Mouse (Mus musculus): Measurements from ENCODE around the gene Kcnj15. TPM values are rescaled to one million over a fixed set of nuclear protein-coding genes. Genes with fewer than 3 reads are reported as not detected.

The Kcnj15 gene
- polyA plus RNA-seq, 1 experiment from 2014 or later: 0.19 TPM

GRCm38 (mm10) chr16:95261807-95262206 lies 4.4 kb downstream of the Kcnj15 start:
- Histone ChIP-seq H3K4me1 (ENCODE audit: control insufficient read depth, low read depth, low read length) (no peaks in the 10 kb centered on the region), H3K36me3 (ENCODE audit: control insufficient read depth, insufficient read depth) (no peaks in the 10 kb centered on the region), H3K27ac (ENCODE audit: low read length) (no peak overlapping the region), H3K9ac (ENCODE audit: low read depth, low read length) (no peak overlapping the region), H3K4me3 (ENCODE audit: low read depth, low read length) (no peak overlapping the region), H3K4me2 (ENCODE audit: low read depth, low read length) (no peak overlapping the region), H3K27me3 (ENCODE audit: control insufficient read depth, insufficient read depth, low read depth, low read length) (no peaks in the 10 kb centered on the region; the same call in 1 of the 2 replicates), H3K9me3 (replicated peaks; ENCODE audit: control insufficient read depth, low read length) (no peaks in the 10 kb centered on the region)
- ATAC-seq (ENCODE audit: low read depth): no peak
- WGBS (ENCODE audit: insufficient replicate concordance): 50% methylated on average over 4 of the region's 4 CpGs

- Histone ChIP-seq H3K4me3 (ENCODE audit: low read depth, low read length) (no peak overlapping the region), H3K4me1 (ENCODE audit: control insufficient read depth, low read depth, low read length) (no peaks in the 10 kb centered on the region), H3K36me3 (ENCODE audit: control insufficient read depth, insufficient read depth) (no peaks in the 10 kb centered on the region), H3K9ac (ENCODE audit: low read depth, low read length) (no peak overlapping the region), H3K4me2 (ENCODE audit: low read depth, low read length) (no peak overlapping the region), H3K27me3 (ENCODE audit: control insufficient read depth, insufficient read depth, low read depth, low read length) (no peaks in the 10 kb centered on the region; the same call in 1 of the 2 replicates), H3K9me3 (replicated peaks; ENCODE audit: control insufficient read depth, low read length) (no peaks in the 10 kb centered on the region), H3K27ac (ENCODE audit: low read length) (no peak overlapping the region)
- WGBS (ENCODE audit: insufficient replicate concordance): 59% methylated on average over 15 of the region's 15 CpGs
- no peak for ATAC-seq (ENCODE audit: low read depth)
Observed at GRCm38 (mm10) chr16:95262706-95263363, 5.5 kb downstream of the Kcnj15 start.

GRCm38 (mm10) chr16:95264324-95264723 lies 7.0 kb downstream of the Kcnj15 start:
- H3K9me3 ChIP-seq (replicated peaks; ENCODE audit: control insufficient read depth, low read length): no peaks in the 10 kb centered on the region
- no peak for ATAC-seq (ENCODE audit: low read depth)
- no peaks in the 10 kb centered on the region for H3K36me3 ChIP-seq (ENCODE audit: control insufficient read depth, insufficient read depth)
- no peaks in the 10 kb centered on the region for H3K4me1 ChIP-seq (ENCODE audit: control insufficient read depth, low read depth, low read length)
- 63% methylated on average over 5 of the region's 5 CpGs for WGBS (ENCODE audit: insufficient replicate concordance)
- no peaks in the 10 kb centered on the region for H3K27me3 ChIP-seq (ENCODE audit: control insufficient read depth, insufficient read depth, low read depth, low read length)
- no peak overlapping the region for H3K9ac ChIP-seq (ENCODE audit: low read depth, low read length)
- H3K4me3 ChIP-seq (ENCODE audit: low read depth, low read length): no peak overlapping the region
- no peak overlapping the region for H3K4me2 ChIP-seq (ENCODE audit: low read depth, low read length)
- H3K27ac ChIP-seq (ENCODE audit: low read length): no peak overlapping the region

GRCm38 (mm10) chr16:95267481-95268183 lies 10.3 kb downstream of the Kcnj15 start:
- WGBS (ENCODE audit: insufficient replicate concordance): 53% methylated on average over 11 of the region's 11 CpGs
- no peaks in the 10 kb centered on the region for H3K36me3 ChIP-seq (ENCODE audit: control insufficient read depth, insufficient read depth)
- ATAC-seq (ENCODE audit: low read depth): no peak
- H3K9me3 ChIP-seq (replicated peaks; ENCODE audit: control insufficient read depth, low read length): no peaks in the 10 kb centered on the region
- no peak overlapping the region for H3K4me2 ChIP-seq (ENCODE audit: low read depth, low read length)
- H3K4me3 ChIP-seq (ENCODE audit: low read depth, low read length): no peak overlapping the region
- H3K27ac ChIP-seq (ENCODE audit: low read length): no peak overlapping the region
- H3K27me3 ChIP-seq (ENCODE audit: control insufficient read depth, insufficient read depth, low read depth, low read length): no peaks in the 10 kb centered on the region
- H3K4me1 ChIP-seq (ENCODE audit: control insufficient read depth, low read depth, low read length): no peaks in the 10 kb centered on the region
- H3K9ac ChIP-seq (ENCODE audit: low read depth, low read length): no peak overlapping the region

GRCm38 (mm10) chr16:95269610-95270009 lies 12.3 kb downstream of the Kcnj15 start:
- Histone ChIP-seq H3K4me1 (ENCODE audit: control insufficient read depth, low read depth, low read length) (no peaks in the 10 kb centered on the region), H3K27me3 (ENCODE audit: control insufficient read depth, insufficient read depth, low read depth, low read length) (no peaks in the 10 kb centered on the region), H3K4me2 (ENCODE audit: low read depth, low read length) (no peak overlapping the region), H3K27ac (ENCODE audit: low read length) (no peak overlapping the region), H3K36me3 (ENCODE audit: control insufficient read depth, insufficient read depth) (no peaks in the 10 kb centered on the region), H3K9ac (ENCODE audit: low read depth, low read length) (no peak overlapping the region), H3K9me3 (replicated peaks; ENCODE audit: control insufficient read depth, low read length) (no peaks in the 10 kb centered on the region), H3K4me3 (ENCODE audit: low read depth, low read length) (no peak overlapping the region)
- ATAC-seq (ENCODE audit: low read depth): no peak
- 54% methylated on average over 6 of the region's 6 CpGs for WGBS (ENCODE audit: insufficient replicate concordance)

- Histone ChIP-seq H3K27ac (ENCODE audit: low read length) (no peak overlapping the region), H3K4me3 (ENCODE audit: low read depth, low read length) (no peak overlapping the region), H3K27me3 (ENCODE audit: control insufficient read depth, insufficient read depth, low read depth, low read length) (no peaks in the 10 kb centered on the region), H3K4me2 (ENCODE audit: low read depth, low read length) (no peak overlapping the region), H3K9ac (ENCODE audit: low read depth, low read length) (no peak overlapping the region), H3K4me1 (ENCODE audit: control insufficient read depth, low read depth, low read length) (no peaks in the 10 kb centered on the region), H3K9me3 (replicated peaks; ENCODE audit: control insufficient read depth, low read length) (no peaks in the 10 kb centered on the region), H3K36me3 (ENCODE audit: control insufficient read depth, insufficient read depth) (no peaks in the 10 kb centered on the region)
- no peak for ATAC-seq (ENCODE audit: low read depth)
- WGBS (ENCODE audit: insufficient replicate concordance): 47% methylated on average over 2 of the region's 2 CpGs
Observed at GRCm38 (mm10) chr16:95273101-95273500, 15.7 kb downstream of the Kcnj15 start.

GRCm38 (mm10) chr16:95275713-95276502 lies 18.6 kb downstream of the Kcnj15 start:
- WGBS (ENCODE audit: insufficient replicate concordance): 55% methylated on average over 10 of the region's 10 CpGs

GRCm38 (mm10) chr16:95279015-95279414 lies 21.7 kb downstream of the Kcnj15 start:
- WGBS (ENCODE audit: insufficient replicate concordance): 70% methylated on average over 3 of the region's 3 CpGs
- H3K27ac ChIP-seq (ENCODE audit: low read length): no peak overlapping the region

More at GRCm38 (mm10) chr16:95275713-95276502, 18.6 kb downstream of the Kcnj15 start:
- Histone ChIP-seq H3K27ac (ENCODE audit: low read length) (no peak overlapping the region), H3K4me1 (ENCODE audit: control insufficient read depth, low read depth, low read length) (no peaks in the 10 kb centered on the region), H3K9me3 (replicated peaks; ENCODE audit: control insufficient read depth, low read length) (no peaks in the 10 kb centered on the region), H3K4me2 (ENCODE audit: low read depth, low read length) (no peak overlapping the region), H3K9ac (ENCODE audit: low read depth, low read length) (no peak overlapping the region), H3K4me3 (ENCODE audit: low read depth, low read length) (no peak overlapping the region), H3K27me3 (ENCODE audit: control insufficient read depth, insufficient read depth, low read depth, low read length) (no peaks in the 10 kb centered on the region), H3K36me3 (ENCODE audit: control insufficient read depth, insufficient read depth) (no peaks in the 10 kb centered on the region)
- ATAC-seq (ENCODE audit: low read depth): no peak

GRCm38 (mm10) chr16:95280338-95280737 lies 23.0 kb downstream of the Kcnj15 start:
- WGBS (ENCODE audit: insufficient replicate concordance): 73% methylated on average over 3 of the region's 3 CpGs
- no peak for ATAC-seq (ENCODE audit: low read depth)
- no peak overlapping the region for H3K4me3 ChIP-seq (ENCODE audit: low read depth, low read length)
- no peaks in the 10 kb centered on the region for H3K36me3 ChIP-seq (ENCODE audit: control insufficient read depth, insufficient read depth)
- no peak overlapping the region for H3K4me2 ChIP-seq (ENCODE audit: low read depth, low read length)
- H3K9ac ChIP-seq (ENCODE audit: low read depth, low read length): no peak overlapping the region
- H3K27ac ChIP-seq (ENCODE audit: low read length): no peak overlapping the region
- no peaks in the 10 kb centered on the region for H3K9me3 ChIP-seq (replicated peaks; ENCODE audit: control insufficient read depth, low read length)
- no peaks in the 10 kb centered on the region for H3K27me3 ChIP-seq (ENCODE audit: control insufficient read depth, insufficient read depth, low read depth, low read length)
- H3K4me1 ChIP-seq (ENCODE audit: control insufficient read depth, low read depth, low read length): no peaks in the 10 kb centered on the region

More at GRCm38 (mm10) chr16:95279015-95279414, 21.7 kb downstream of the Kcnj15 start:
- Histone ChIP-seq H3K4me2 (ENCODE audit: low read depth, low read length) (no peak overlapping the region), H3K36me3 (ENCODE audit: control insufficient read depth, insufficient read depth) (no peaks in the 10 kb centered on the region), H3K27me3 (ENCODE audit: control insufficient read depth, insufficient read depth, low read depth, low read length) (no peaks in the 10 kb centered on the region), H3K9me3 (replicated peaks; ENCODE audit: control insufficient read depth, low read length) (no peaks in the 10 kb centered on the region), H3K9ac (ENCODE audit: low read depth, low read length) (no peak overlapping the region), H3K4me1 (ENCODE audit: control insufficient read depth, low read depth, low read length) (no peaks in the 10 kb centered on the region), H3K4me3 (ENCODE audit: low read depth, low read length) (no peak overlapping the region)
- ATAC-seq (ENCODE audit: low read depth): no peak
